Mouse (Mus musculus) neutrophil, adult 65 days (primary cell): ENCODE results near the gene Gm5169. TPM values are rescaled to one million over a fixed set of nuclear protein-coding genes. Genes with fewer than 3 reads are reported as not detected.

ENCODE experiments used
- total RNA-seq: library from RNA; stranded (reverse); gene quantifications from 2 replicates; pipeline ENCODE4 v1.2.4, GENCODE M21; 2023

Gene Gm5169
- not detected in 2 replicates for total RNA-seq

DNA sequence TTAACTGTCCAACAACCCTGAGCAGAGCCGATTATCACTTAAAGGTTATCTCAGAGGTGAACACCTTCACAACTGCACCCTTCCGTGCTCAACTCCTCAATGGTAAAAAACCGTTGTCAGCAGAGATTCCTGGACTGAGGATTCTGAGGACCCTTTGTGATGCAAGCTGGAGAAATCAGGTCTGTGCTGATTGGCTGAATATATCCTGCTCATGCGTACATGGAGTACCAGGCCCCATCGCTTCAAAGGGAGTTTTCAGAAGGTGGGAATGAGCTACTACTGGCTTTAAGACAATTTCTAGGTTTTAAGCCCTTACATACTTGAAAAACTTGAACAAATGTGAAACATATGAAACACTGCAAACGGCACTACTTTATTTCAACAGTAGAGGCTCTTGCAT is at the start of gene Gm5169:
Gene Gm5169, minus strand, starts transcription at position 101 of the 400 bp plus-strand sequence.

